Mouse (Mus musculus): Measurements from ENCODE around the gene Smarca2. TPM values are rescaled to one million over a fixed set of nuclear protein-coding genes. Genes with fewer than 3 reads are reported as not detected.
A peak's percentile ranks its signal among the peaks of the same experiment; 100 is the strongest.
"Not testable (repeated sequence)": the region's sequence is repeated elsewhere in the genome, so short reads cannot be mapped to it uniquely, and the experiment has no call there.

Gene Smarca2
- total RNA-seq, 2 experiments from 2014 or later = 6.8 to 37.1 TPM

DNA sequence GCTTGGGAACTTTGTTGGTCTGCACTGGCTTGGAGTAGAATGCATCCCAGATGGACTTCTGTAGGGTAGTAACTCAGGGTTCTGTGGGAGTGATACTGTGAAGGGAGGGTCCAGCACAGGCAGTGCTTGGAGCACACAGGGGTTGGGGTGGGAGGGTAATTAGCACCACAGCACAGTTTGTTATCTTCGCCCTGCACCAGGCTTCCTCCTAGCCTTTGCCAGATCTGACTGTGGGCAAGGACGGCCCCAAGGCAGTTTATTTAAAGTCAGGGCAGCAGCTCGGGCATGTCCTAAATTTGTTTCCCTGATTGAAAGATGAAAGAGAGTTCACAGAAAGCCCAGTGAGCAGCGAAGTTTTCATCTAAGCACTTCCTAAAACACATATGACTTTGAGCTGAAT lies 8.1 kb downstream of the Smarca2 start:
- ATAC-seq (replicated peaks; ENCODE audit: low FRiP score, poor library complexity, severe bottlenecking) = peak; percentile 67; the same call in 1 of the 2 replicates

DNA sequence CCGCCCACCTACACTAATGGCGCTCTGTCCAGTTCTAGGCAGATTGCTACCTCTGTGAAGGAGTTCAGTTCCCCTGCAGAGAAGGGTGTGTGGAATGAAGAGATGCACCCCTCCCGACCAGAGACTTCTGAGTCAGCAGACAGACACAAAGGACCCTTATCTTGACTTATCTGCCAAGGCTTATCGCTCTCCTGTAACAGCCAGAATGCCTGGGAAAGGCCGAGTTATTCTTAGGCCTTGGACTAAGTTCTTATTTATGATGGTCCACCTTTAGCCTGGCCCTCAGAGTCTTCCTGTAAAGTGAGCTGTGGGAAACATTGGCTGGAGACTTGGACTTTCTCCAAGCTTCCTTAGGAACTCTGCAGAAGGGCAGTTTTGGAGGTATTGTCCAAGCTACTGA lies 8.8 kb downstream of the Smarca2 start:
- ATAC-seq (replicated peaks; ENCODE audit: low FRiP score, poor library complexity, severe bottlenecking) = no peak

DNA sequence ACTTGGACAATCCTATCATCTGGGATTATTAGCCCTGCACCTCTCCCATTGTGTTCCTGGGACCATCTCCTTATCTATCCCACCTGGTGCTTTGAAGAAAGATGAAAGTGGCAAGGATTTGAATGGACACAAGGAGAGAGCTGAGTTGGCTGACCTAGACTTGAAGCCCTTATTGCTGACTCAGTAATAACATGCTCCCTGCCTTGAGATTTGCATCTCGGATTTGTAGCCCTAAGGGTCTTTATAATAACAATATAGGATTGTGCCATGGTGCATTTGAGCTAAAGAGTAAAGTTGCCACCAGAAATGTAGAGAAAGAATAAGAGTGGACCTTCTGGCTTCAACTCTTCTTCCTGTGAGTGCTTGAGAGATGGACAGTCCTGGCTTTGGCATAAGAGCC lies 11.4 kb downstream of the Smarca2 start:
- ATAC-seq (replicated peaks; ENCODE audit: low FRiP score, poor library complexity, severe bottlenecking) = no peak

DNA sequence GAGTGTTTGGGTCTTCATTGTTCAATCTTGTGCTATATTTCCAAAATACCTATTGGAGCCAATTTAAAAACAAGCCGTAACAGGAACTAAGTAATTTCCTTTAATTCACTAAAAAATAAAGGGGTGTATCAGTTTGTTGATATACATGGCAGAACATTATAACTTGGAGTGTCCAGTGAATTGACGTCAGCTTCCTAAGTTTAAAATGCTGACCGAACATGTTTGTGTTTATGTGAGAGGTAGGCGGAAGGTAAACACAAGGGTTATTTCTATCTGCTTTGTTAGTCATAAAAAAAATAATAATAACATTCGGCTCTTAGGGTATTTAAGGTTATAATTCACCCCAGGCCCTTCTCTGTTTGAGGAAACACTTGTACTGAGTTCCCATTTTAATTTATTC lies 12.4 kb downstream of the Smarca2 start:
- ATAC-seq (replicated peaks; ENCODE audit: low FRiP score, poor library complexity, severe bottlenecking) = no peak

GRCm38 (mm10) chr19:26630712-26631235 lies 25.9 kb downstream of the Smarca2 start:
- no peak for ATAC-seq (replicated peaks; ENCODE audit: low FRiP score, poor library complexity, severe bottlenecking)

DNA sequence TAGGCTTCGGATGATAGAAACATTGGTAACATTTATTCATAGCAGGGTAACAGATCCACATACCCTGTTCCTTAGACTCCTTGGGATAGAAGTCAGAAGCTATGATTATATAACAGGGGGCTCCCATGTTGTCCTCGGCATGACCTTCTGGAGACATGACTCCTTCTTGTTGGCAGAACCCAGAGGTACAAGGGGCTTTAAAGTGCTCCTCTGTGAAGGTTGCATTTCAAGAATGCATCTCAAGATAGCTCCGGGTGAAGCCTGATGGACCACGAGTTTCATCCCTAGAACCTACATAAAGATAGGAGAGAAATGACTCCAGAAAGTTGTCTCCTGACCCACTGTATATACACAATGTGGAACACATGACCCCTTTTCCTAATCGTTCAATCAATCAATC lies 27.4 kb downstream of the Smarca2 start:
- ATAC-seq (replicated peaks; ENCODE audit: low FRiP score, poor library complexity, severe bottlenecking) = no peak

DNA sequence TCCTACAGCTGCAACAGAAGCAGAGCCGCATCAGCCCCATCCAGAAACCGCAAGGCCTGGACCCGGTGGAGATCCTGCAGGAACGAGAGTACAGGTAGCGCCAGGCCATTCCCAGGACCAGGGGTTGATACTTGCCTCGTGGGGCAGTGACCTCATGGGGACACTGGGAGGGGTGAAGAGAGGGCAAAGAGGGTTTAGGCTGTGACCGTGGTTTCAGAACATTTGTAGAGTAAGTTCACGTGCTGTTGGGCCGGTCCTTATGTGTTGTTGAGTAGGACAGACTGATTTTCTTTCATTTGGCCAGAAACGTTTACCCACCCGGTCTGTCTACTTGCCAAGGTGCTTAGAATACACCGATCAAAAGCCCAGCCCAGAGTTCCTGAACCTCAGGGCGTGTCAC lies 35.7 kb downstream of the Smarca2 start:
- no peak for ATAC-seq (replicated peaks; ENCODE audit: low FRiP score, poor library complexity, severe bottlenecking)

- no peak for ATAC-seq (replicated peaks; ENCODE audit: low FRiP score, poor library complexity, severe bottlenecking)
These were observed 36.4 kb downstream of the Smarca2 start for GRCm38 (mm10) chr19:26641269-26641668.

DNA sequence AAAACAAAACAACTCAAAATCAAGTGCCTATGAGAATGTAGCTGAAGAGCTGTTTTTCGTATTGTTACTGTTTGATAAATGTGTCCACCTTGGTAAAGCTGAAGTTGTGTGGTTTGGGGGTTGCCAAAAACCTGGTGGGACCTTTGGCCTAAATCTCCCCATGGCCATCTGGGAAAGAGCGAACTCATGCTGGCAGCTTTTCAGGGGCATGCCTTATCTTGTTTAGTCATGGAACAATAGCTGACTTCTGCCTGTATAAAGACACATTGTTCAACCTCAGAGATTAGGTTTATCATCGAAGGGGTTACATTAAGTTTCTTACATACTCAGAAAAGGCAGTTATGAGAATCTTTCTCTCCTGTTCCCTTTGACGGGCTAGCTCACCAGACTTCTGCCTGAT lies 38.2 kb downstream of the Smarca2 start:
- ATAC-seq (replicated peaks; ENCODE audit: low FRiP score, poor library complexity, severe bottlenecking) = no peak

- no peak for ATAC-seq (replicated peaks; ENCODE audit: low FRiP score, poor library complexity, severe bottlenecking)
These were observed 39.1 kb downstream of the Smarca2 start for GRCm38 (mm10) chr19:26643936-26644335.

DNA sequence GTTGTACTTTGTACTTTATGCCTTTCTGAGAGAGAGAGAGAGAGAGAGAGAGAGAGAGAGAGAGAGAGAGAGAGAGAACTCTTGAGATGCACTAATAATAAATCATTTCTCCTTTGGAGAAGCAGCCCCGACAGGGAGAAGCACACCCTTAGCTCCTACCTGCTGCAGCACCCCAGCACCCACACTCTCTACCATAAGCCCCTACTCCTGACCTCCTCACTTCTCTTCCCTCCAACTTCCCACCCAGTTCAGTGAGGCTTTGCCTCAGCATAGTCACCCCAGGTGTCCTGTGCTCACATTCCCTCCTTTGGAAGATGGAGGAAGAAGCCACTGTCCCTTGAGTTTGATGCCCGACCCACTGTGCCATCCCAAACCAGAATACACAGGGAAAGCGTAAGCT lies 40.2 kb downstream of the Smarca2 start:
- ATAC-seq (replicated peaks; ENCODE audit: low FRiP score, poor library complexity, severe bottlenecking) = no peak

- ATAC-seq (replicated peaks; ENCODE audit: low FRiP score, poor library complexity, severe bottlenecking) = no peak
These were observed 41.3 kb downstream of the Smarca2 start for GRCm38 (mm10) chr19:26646128-26646527.

- no peak for ATAC-seq (replicated peaks; ENCODE audit: low FRiP score, poor library complexity, severe bottlenecking)
These were observed 45.9 kb downstream of the Smarca2 start for GRCm38 (mm10) chr19:26650585-26651273.

DNA sequence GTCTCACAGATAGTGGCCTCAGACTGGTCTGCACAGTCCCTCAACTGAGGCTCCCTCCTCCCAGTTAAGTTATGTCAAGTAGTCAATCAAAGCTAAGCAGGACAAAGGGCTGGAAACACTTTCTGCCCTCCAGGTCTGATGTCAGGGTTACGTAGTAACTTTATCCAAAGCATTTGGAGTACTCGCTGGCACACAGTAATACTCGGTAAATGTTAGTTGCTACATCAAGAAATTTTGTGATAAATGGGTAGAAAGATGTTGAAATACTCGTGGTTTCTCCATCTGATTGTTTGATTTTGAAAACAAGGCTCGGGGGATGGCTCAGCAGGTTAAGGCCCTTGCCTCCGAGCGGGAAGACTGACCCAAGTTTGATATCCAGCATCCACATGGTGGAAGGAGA lies 53.5 kb downstream of the Smarca2 start:
- no peak for ATAC-seq (replicated peaks; ENCODE audit: low FRiP score, poor library complexity, severe bottlenecking)

DNA sequence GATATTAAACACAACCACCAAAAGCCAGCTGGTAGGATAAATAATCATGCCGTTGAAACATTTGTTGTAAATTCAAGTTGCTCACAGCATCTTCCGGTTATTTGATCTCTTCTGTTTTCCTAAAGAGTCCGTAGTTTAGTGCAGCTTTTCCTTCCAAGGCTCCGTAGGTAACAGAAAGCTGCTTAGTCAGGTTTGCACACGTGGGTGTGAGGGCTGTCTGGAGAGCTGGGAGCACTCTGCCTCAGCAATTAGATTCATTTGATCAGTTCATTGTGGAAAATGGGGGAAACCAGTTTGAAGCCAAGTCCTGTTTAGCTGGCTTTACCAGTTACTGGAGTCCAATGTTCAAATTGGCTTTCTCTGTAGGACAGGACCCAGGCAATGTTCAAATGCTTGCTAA lies 55.1 kb downstream of the Smarca2 start:
- ATAC-seq (replicated peaks; ENCODE audit: low FRiP score, poor library complexity, severe bottlenecking) = no peak

- ATAC-seq (replicated peaks; ENCODE audit: low FRiP score, poor library complexity, severe bottlenecking) = no peak
These were observed 56.3 kb downstream of the Smarca2 start for GRCm38 (mm10) chr19:26661198-26661597.

- no peak for ATAC-seq (replicated peaks; ENCODE audit: low FRiP score, poor library complexity, severe bottlenecking)
These were observed 61.5 kb downstream of the Smarca2 start for GRCm38 (mm10) chr19:26666303-26666702.

DNA sequence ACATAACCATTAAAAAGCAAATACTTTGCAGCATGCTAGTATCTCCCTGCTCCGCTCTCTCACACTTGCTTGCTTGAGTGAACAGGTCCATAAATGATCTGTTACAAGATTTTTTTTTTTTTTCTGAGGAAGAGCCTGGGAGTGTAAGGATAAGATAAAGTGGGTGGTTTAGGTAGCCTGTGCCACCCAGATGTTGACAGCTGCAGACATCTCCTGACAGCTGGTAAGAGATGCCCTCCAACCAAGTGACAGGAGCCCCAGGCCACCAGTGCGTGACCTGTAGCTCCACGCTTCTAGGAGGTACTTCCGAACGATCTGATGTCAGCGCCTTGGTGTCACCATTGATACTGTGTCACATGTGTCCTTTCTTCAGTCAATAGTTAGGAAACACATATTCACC lies 65.2 kb downstream of the Smarca2 start:
- no peak for ATAC-seq (replicated peaks; ENCODE audit: low FRiP score, poor library complexity, severe bottlenecking)

DNA sequence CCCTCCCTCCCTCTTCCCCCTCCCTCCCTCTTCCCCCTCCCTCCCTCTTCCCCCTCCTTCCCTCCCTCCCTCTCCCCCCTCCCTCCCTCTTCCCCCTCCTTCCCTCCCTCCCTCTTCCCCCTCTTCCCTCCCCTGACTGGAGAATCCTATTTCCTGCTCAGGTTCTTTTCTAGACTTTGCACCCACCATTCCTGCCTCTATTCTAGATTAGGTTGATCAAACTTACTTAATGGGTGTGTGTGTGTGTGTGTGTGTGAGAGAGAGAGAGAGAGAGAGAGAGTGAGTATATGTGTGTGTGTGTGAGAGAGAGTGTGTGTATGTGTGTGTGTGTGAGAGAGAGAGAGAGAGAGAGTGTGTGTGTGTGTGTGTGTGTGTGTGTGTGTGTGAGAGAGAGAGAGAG lies 66.6 kb downstream of the Smarca2 start:
- ATAC-seq (replicated peaks; ENCODE audit: low FRiP score, poor library complexity, severe bottlenecking) = not testable (repeated sequence)

DNA sequence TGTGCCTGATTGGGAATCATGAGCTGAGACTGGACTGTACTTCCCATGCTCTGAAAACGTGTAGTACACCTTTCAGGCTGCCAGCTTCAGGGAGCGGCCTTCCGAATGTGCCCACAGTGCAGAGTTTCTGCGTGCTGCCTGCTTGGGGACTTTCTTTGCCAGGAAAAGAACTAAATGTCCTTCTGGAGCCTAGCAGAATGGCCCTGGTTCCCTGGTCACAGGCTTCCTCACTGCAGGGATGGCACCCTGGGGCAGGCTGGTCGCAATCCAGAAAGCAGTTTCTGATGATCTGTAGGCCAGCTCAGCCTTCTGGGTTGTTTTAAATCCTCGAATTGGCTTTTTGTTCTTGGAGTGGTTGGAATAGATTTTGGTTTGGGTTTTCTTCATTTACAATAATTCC lies 71.1 kb downstream of the Smarca2 start:
- no peak for ATAC-seq (replicated peaks; ENCODE audit: low FRiP score, poor library complexity, severe bottlenecking)

DNA sequence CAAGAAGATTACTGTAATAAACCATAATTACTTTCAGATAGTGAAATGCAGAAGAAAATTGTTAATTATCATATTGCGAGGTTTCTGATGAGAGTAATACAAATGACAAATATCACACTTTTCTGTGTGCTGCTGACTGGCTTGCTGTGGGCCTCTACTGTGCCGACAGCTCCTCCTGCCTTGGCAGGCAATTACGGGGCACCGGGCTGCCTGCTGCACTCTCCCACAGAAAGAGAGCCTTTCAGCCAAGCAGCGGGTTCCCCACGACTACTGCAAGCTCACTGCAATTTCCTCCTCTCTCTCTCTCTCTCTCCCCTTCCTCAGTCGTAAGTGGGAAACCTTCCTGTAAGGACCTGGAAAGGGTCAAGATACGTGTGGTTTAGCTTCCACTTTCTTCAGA lies 73.7 kb downstream of the Smarca2 start:
- ATAC-seq (replicated peaks; ENCODE audit: low FRiP score, poor library complexity, severe bottlenecking) = no peak

DNA sequence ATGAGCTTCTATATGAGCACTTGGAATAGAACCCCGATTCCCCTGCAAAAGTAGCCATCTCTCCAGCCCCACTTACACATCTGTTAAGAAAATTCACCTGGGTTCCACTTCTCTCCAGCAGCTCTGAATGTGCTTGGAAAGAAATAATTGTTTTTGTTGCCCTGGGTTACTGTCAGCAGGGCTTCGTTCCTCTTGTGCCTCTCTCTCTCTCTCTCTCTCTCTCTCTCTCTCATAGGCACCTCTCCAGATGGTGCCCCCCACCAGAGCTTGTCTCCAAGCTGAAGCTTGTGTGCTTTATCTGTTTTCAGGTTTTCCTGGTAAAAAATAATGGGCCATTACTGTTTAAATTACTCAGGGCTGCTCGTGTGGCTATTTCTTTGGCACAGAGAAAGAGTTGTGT lies 74.8 kb downstream of the Smarca2 start:
- ATAC-seq (replicated peaks; ENCODE audit: low FRiP score, poor library complexity, severe bottlenecking) = no peak
